Mouse (Mus musculus): ENCODE measurements around the gene Gucd1. TPM values are rescaled to one million over a fixed set of nuclear protein-coding genes. Genes with fewer than 3 reads are reported as not detected.

Gucd1 gene
- total and polyA plus RNA-seq, 2 experiments from 2014 or later, result 12.6 to 41.2 TPM

GRCm38 (mm10) chr10:75337231-75337630 is 180.5 kb downstream of the Gucd1 start:
- Histone ChIP-seq H3K9me3 (ENCODE audit: low read length) (no peaks in the 10 kb centered on the region), H3K4me1 (ENCODE audit: insufficient read depth, low read length) (no peaks in the 10 kb centered on the region), H3K9ac (replicated peaks; ENCODE audit: low read length, poor library complexity, severe bottlenecking) (no peak overlapping the region), H3K36me3 (ENCODE audit: insufficient read depth, low read length) (no peaks in the 10 kb centered on the region), H3K27me3 (ENCODE audit: insufficient read depth, low read length) (no peaks in the 10 kb centered on the region), H3K27ac (ENCODE audit: low read depth, low read length) (no peak overlapping the region), H3K4me2 (ENCODE audit: low read depth, low read length, poor library complexity, severe bottlenecking) (no peak overlapping the region), H3K4me3 (ENCODE audit: low read depth, low read length) (no peak overlapping the region)
- 73% methylated on average over 10 of the region's 10 CpGs for WGBS
- no peak for DNase-seq (ENCODE audit: low spot score)
- TF ChIP-seq CTCF (IDR thresholded peaks at IDR 0.05), result no peak
- ATAC-seq (ENCODE audit: low FRiP score), result no peak

GRCm38 (mm10) chr10:75335075-75335474 is 182.7 kb downstream of the Gucd1 start:
- H3K4me3 ChIP-seq (ENCODE audit: low read depth, low read length), result no peak overlapping the region
- no peak overlapping the region for H3K27ac ChIP-seq (ENCODE audit: low read depth, low read length)
- H3K36me3 ChIP-seq (ENCODE audit: insufficient read depth, low read length), result no peaks in the 10 kb centered on the region
- H3K9me3 ChIP-seq (ENCODE audit: low read length), result no peaks in the 10 kb centered on the region
- 86% methylated on average over 6 of the region's 6 CpGs for WGBS
- H3K9ac ChIP-seq (replicated peaks; ENCODE audit: low read length, poor library complexity, severe bottlenecking), result no peak overlapping the region
- no peaks in the 10 kb centered on the region for H3K27me3 ChIP-seq (ENCODE audit: insufficient read depth, low read length)
- H3K4me1 ChIP-seq (ENCODE audit: insufficient read depth, low read length), result no peaks in the 10 kb centered on the region
- TF ChIP-seq CTCF (IDR thresholded peaks at IDR 0.05), result no peak
- ATAC-seq (ENCODE audit: low FRiP score), result no peak
- no peak for DNase-seq (ENCODE audit: low spot score)
- no peak overlapping the region for H3K4me2 ChIP-seq (ENCODE audit: low read depth, low read length, poor library complexity, severe bottlenecking)

GRCm38 (mm10) chr10:75334175-75334574 is 183.6 kb downstream of the Gucd1 start:
- TF ChIP-seq CTCF (IDR thresholded peaks at IDR 0.05), result no peak
- Histone ChIP-seq H3K9me3 (ENCODE audit: low read length) (no peaks in the 10 kb centered on the region), H3K36me3 (ENCODE audit: insufficient read depth, low read length) (no peaks in the 10 kb centered on the region), H3K4me1 (ENCODE audit: insufficient read depth, low read length) (no peaks in the 10 kb centered on the region), H3K9ac (replicated peaks; ENCODE audit: low read length, poor library complexity, severe bottlenecking) (no peak overlapping the region), H3K27ac (ENCODE audit: low read depth, low read length) (no peak overlapping the region), H3K4me2 (ENCODE audit: low read depth, low read length, poor library complexity, severe bottlenecking) (no peak overlapping the region), H3K4me3 (ENCODE audit: low read depth, low read length) (no peak overlapping the region), H3K27me3 (ENCODE audit: insufficient read depth, low read length) (no peaks in the 10 kb centered on the region)
- WGBS, result 82% methylated on average over 7 of the region's 7 CpGs
- DNase-seq (ENCODE audit: low spot score), result no peak
- ATAC-seq (ENCODE audit: low FRiP score), result no peak

- Histone ChIP-seq H3K4me2 (ENCODE audit: low read depth, low read length, poor library complexity, severe bottlenecking) (no peak overlapping the region), H3K27ac (ENCODE audit: low read depth, low read length) (no peak overlapping the region), H3K27me3 (ENCODE audit: insufficient read depth, low read length) (no peaks in the 10 kb centered on the region), H3K36me3 (ENCODE audit: insufficient read depth, low read length) (no peaks in the 10 kb centered on the region), H3K9ac (replicated peaks; ENCODE audit: low read length, poor library complexity, severe bottlenecking) (no peak overlapping the region), H3K4me1 (ENCODE audit: insufficient read depth, low read length) (no peaks in the 10 kb centered on the region), H3K9me3 (ENCODE audit: low read length) (no peaks in the 10 kb centered on the region), H3K4me3 (ENCODE audit: low read depth, low read length) (no peak overlapping the region)
- ATAC-seq (ENCODE audit: low FRiP score) (no peak), DNase-seq (ENCODE audit: low spot score) (no peak)
- TF ChIP-seq CTCF (IDR thresholded peaks at IDR 0.05), result no peak
- 94% methylated on average over 23 of the region's 23 CpGs for WGBS
Measured at GRCm38 (mm10) chr10:75333176-75333776, 184.5 kb downstream of the Gucd1 start.

- no peak for ATAC-seq (ENCODE audit: low FRiP score)
- no peaks in the 10 kb centered on the region for H3K4me1 ChIP-seq (ENCODE audit: insufficient read depth, low read length)
- no peak overlapping the region for H3K4me2 ChIP-seq (ENCODE audit: low read depth, low read length, poor library complexity, severe bottlenecking)
- no peak for TF ChIP-seq CTCF (IDR thresholded peaks at IDR 0.05)
- H3K9ac ChIP-seq (replicated peaks; ENCODE audit: low read length, poor library complexity, severe bottlenecking), result no peak overlapping the region
- H3K36me3 ChIP-seq (ENCODE audit: insufficient read depth, low read length), result no peaks in the 10 kb centered on the region
- no peak overlapping the region for H3K27ac ChIP-seq (ENCODE audit: low read depth, low read length)
- no peaks in the 10 kb centered on the region for H3K9me3 ChIP-seq (ENCODE audit: low read length)
- no peaks in the 10 kb centered on the region for H3K27me3 ChIP-seq (ENCODE audit: insufficient read depth, low read length)
- no peak for DNase-seq (ENCODE audit: low spot score)
- no peak overlapping the region for H3K4me3 ChIP-seq (ENCODE audit: low read depth, low read length)
- 86% methylated on average over 3 of the region's 3 CpGs for WGBS
Measured at GRCm38 (mm10) chr10:75332268-75332667, 185.5 kb downstream of the Gucd1 start.

- H3K27ac ChIP-seq (ENCODE audit: low read depth, low read length), result no peak overlapping the region; the same call in 1 of the 2 replicates
- no peaks in the 10 kb centered on the region for H3K36me3 ChIP-seq (ENCODE audit: insufficient read depth, low read length)
- DNase-seq (ENCODE audit: low spot score), result no peak
- no peak for TF ChIP-seq CTCF (IDR thresholded peaks at IDR 0.05)
- H3K9me3 ChIP-seq (ENCODE audit: low read length), result no peaks in the 10 kb centered on the region
- ATAC-seq (ENCODE audit: low FRiP score), result no peak
- H3K4me1 ChIP-seq (ENCODE audit: insufficient read depth, low read length), result no peaks in the 10 kb centered on the region
- H3K4me2 ChIP-seq (ENCODE audit: low read depth, low read length, poor library complexity, severe bottlenecking), result no peak overlapping the region
- H3K4me3 ChIP-seq (ENCODE audit: low read depth, low read length), result no peak overlapping the region
- H3K9ac ChIP-seq (replicated peaks; ENCODE audit: low read length, poor library complexity, severe bottlenecking), result no peak overlapping the region
- no peaks in the 10 kb centered on the region for H3K27me3 ChIP-seq (ENCODE audit: insufficient read depth, low read length)
- 39% methylated on average over 4 of the region's 4 CpGs for WGBS
Measured at GRCm38 (mm10) chr10:75328201-75328704, 189.5 kb downstream of the Gucd1 start.
